Mouse (Mus musculus): ENCODE data around the gene Zfp869. TPM values are rescaled to one million over a fixed set of nuclear protein-coding genes. Genes with fewer than 3 reads are reported as not detected.

The Zfp869 gene
- polyA plus RNA-seq (2017; shearing (Covaris generic)), result 100 TPM

DNA sequence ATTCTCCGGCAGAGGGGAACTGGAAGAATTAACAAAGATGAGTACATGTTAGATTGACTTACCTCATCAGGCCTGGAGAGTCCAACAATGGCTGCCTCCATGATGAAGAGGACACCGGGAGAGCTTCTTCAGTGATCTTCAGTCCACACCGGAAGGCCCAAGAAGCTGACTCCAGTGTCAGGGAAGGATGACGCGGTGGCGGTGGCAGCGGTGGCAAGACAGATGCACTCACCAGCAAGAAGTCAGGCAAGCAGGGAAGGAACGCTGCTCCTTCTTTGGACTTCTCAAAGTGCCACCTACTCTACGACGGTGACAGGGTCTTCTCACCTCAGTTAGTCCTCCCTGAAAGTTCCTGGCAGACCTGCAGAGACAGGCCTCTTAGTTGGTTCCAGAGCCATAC, at the start of gene Zfp869:
Gene Zfp869 (minus strand): TSS at position 101 of the 400 bp plus-strand sequence.

DNA sequence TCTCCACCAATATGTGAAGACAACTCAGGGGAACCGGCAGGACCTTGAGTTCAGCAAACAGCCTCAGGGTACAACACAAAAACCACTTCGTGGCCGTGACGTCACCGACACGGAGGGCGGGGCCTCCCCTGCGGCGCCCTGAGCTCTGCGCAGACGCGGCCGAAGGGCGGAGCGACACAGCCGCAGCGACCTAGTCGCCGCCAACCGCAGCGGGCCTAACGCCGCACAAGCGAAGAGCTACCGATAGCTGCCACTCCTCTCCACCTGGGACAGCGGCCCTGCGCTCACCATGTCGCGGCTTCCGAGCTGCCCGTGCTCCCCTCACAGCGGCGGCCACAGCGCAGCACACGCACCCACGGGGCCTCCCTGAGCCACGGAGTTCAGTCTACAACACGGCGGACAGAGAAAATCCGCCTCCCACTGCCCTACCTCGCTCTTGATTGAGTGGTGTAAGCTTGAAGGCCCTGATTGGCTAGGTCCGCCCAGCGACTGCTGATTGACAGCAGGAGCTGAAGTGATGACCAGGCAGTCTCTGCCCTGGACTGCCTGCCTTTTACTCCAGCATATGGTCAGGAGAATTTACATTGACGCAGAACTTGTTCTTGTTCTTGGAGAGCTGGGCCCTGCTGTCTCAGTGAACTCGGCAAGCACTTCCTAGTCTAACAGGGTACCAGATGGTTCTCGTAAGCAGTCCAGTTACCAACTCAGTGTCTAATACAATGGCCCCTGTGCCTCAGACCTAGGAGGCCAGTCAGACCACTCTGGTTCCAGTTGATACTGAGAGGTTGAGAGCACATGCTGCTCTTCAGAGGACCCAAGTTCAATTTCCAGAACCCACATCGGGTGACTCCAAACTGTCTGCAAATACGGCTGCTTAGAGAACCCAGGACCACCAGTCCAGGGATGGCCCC, 39.3 kb upstream of the Zfp869 start, which contains the start of gene Zfp963:
Gene Zfp963 (minus strand): TSS at position 427 of the 911 bp plus-strand sequence.

Other genes with a start within 250 kb of the Zfp869 start
- not detected for gene Gm7697, start 187.7 kb downstream of the Zfp869 start, polyA plus RNA-seq (2017; shearing (Covaris generic))
- gene Zfp868, start 85.2 kb downstream of the Zfp869 start, polyA plus RNA-seq (2017; shearing (Covaris generic)), result 47.4 TPM
- gene Zfp964, start 56.2 kb downstream of the Zfp869 start, polyA plus RNA-seq (2017; shearing (Covaris generic)), result not detected
- gene Zfp963, start 39.2 kb upstream of the Zfp869 start, polyA plus RNA-seq (2017; shearing (Covaris generic)), result 3.4 TPM
- gene Gm20422, start 64.2 kb upstream of the Zfp869 start, polyA plus RNA-seq (2017; shearing (Covaris generic)), result not detected
- gene Atp13a1, start 80.4 kb upstream of the Zfp869 start, polyA plus RNA-seq (2017; shearing (Covaris generic)), result 83.2 TPM
- 17.8 TPM for gene Zfp866, start 80.5 kb upstream of the Zfp869 start, polyA plus RNA-seq (2017; shearing (Covaris generic))
- gene Gmip, start 98.0 kb upstream of the Zfp869 start, polyA plus RNA-seq (2017; shearing (Covaris generic)), result 130 TPM
- not detected for gene Lpar2, start 111.7 kb upstream of the Zfp869 start, polyA plus RNA-seq (2017; shearing (Covaris generic))
- 15.9 TPM for gene Pbx4, start 121.8 kb upstream of the Zfp869 start, polyA plus RNA-seq (2017; shearing (Covaris generic))
- gene Cilp2, start 177.0 kb upstream of the Zfp869 start, polyA plus RNA-seq (2017; shearing (Covaris generic)), result not detected
- gene Tssk6, start 191.5 kb upstream of the Zfp869 start, polyA plus RNA-seq (2017; shearing (Covaris generic)), result 1.4 TPM
- 112 TPM for gene Ndufa13, start 191.8 kb upstream of the Zfp869 start, polyA plus RNA-seq (2017; shearing (Covaris generic))
- not detected for gene Yjefn3, start 192.0 kb upstream of the Zfp869 start, polyA plus RNA-seq (2017; shearing (Covaris generic))

All from effector memory CD4-positive, alpha-beta T cell, adult 7 months (primary cell).